Mouse (Mus musculus): ENCODE data around the gene Dennd6a. TPM values are rescaled to one million over a fixed set of nuclear protein-coding genes. Genes with fewer than 3 reads are reported as not detected.
"Not testable (repeated sequence)": the region's sequence is repeated elsewhere in the genome, so short reads cannot be mapped to it uniquely, and the experiment has no call there.

The Dennd6a gene
- polyA plus RNA-seq, 1 experiment from 2014 or later = 9.9 TPM

DNA sequence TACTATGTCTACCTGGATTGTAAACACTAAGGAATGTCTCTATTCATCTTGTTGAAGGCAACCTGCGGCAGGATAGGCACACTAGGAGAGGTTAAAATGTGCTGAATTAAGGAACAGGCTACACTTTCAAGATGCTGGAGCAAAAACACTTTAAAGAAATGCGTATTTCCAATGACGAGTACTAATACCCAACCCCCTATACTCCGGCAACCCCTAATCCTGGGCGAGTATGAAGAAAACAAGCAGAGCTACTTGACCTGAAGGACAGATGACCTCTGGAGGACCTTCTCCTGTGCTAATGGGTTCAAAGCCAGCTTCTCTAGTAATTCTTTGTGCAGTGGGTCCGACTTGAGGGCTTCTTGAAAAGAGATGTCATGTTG lies 94.3 kb downstream of the Dennd6a start:
- H3K27me3 ChIP-seq (ENCODE audit: insufficient read depth, low read length) = no peaks in the 10 kb centered on the region
- 11% methylated on average over 6 of the region's 6 CpGs for WGBS (ENCODE audit: insufficient replicate concordance)
- H3K9me3 ChIP-seq (ENCODE audit: low read length) = no peaks in the 10 kb centered on the region
- H3K4me1 ChIP-seq (ENCODE audit: insufficient read depth) = peaks cover 15% of the 10 kb centered on the region
- H3K27ac ChIP-seq (ENCODE audit: low read depth) = peak overlapping the region; percentile 95
- H3K4me3 ChIP-seq (ENCODE audit: low read depth, low read length) = peak overlapping the region; percentile 79
- ATAC-seq (no peak), DNase-seq (no peak)
- H3K36me3 ChIP-seq (replicated peaks; ENCODE audit: insufficient read depth, low read length) = peaks cover 20% of the 10 kb centered on the region
- peak overlapping the region; percentile 75 for H3K9ac ChIP-seq (replicated peaks)
- peak overlapping the region; percentile 91 for H3K4me2 ChIP-seq (ENCODE audit: low read depth, low read length)
- TF ChIP-seq EP300 (IDR thresholded peaks at IDR 0.05; ENCODE audit: low read depth) = no peak
- no peak for TF ChIP-seq CTCF (IDR thresholded peaks at IDR 0.05; ENCODE audit: low read depth)

DNA sequence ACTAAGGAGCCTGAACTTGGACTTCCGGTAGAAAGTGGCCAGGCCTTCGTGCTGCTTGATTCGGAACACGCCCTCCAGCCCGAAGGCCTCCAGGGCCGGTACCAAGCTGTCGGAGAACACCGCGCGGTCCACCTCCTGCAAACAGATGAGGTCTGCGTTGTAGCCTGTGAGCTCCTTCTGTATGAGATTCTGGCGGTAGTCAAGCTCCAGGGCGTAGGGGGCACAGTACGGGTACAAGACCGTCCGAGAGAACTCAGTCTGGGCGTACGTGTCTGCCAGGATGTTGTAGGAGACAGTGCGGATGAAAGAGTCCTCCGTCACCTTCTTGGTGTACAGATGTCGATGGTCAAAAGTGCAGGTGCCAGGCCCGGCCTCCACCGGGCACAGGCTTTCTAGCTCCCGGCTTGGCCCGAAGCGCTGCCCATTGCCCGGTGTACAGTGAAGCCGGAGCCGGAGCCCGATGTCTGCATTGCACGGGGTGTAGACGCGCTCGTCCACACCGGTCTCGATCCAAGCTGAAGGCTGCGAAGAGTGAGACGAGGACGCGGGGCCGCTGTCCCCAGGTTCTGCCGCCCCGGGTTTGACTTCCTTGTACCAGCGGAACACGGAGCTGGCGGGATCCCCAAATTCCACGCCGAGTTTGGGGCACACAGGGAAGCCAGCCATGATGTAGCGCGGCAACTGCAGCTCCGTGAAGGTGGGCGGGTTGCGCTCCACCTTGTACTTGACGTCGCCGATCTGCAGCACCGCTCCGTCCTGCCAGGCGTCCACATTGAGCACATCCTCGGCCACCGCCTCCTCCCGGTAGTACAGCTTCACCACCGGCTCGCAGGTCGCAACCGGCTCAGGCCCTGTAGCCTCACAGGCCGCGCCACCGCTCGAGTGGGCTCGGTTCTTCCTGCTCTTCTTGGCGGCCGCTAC lies 95.0 kb downstream of the Dennd6a start:
- 1% methylated on average over 73 of the region's 73 CpGs for WGBS (ENCODE audit: insufficient replicate concordance)

DNA sequence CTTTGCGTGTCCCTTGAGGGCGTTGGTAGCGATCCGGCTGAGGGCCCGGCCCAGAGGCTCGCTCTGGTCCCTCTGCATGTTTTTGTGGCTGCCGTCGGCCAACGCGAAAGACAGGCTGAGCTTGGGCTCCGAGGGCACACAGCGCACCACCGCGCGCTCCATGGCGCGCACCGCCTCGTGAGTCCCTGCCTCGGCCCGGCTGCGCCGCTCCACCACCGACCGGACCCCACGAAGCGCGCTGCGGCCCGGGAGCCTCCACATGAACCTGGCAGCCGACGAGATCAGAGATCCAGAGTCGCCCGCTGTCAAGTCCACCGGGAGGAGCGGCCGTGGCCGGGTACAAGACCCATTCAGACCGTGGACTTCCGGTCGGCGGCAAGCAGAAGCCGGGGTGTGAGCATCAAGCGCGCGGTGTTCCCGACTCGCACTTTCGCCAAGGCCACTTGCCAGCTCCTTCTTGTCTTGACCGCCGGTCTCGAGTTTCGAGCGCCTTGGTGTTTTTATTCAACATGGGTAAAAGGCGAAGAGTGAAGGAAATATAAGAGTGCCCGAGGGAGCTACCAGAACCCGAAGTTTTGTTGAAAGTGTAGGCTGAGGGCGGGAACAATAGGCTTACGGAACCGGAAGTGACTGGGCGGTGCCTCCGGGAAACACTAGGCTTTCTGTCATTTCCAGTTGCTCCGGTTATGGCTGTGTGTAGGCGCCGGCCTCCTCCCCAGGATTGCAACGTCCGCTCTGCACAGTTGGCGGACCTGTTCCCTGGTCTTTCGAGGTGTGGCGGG lies 95.8 kb downstream of the Dennd6a start, which contains the start of gene Pde12:
Gene Pde12, minus strand, starts transcription at position 592 of the 782 bp plus-strand sequence.
- no peaks in the 10 kb centered on the region for H3K27me3 ChIP-seq (ENCODE audit: insufficient read depth, low read length)
- WGBS (ENCODE audit: insufficient replicate concordance) = under 1% methylated on average over 70 of the region's 70 CpGs
- peak within 1 kb of the TSS; percentile 91 for H3K4me2 ChIP-seq (ENCODE audit: low read depth, low read length)
- H3K9ac ChIP-seq (replicated peaks) = peak within 1 kb of the TSS; percentile 75
- ATAC-seq = peak; percentile 89
- peak within 1 kb of the TSS; percentile 95 for H3K27ac ChIP-seq (ENCODE audit: low read depth)
- H3K4me1 ChIP-seq (ENCODE audit: insufficient read depth) = peaks cover 15% of the 10 kb centered on the region
- H3K9me3 ChIP-seq (ENCODE audit: low read length) = no peaks in the 10 kb centered on the region
- peak; percentile 89 for DNase-seq
- peaks cover 16% of the 10 kb centered on the region for H3K36me3 ChIP-seq (replicated peaks; ENCODE audit: insufficient read depth, low read length)
- peak within 1 kb of the TSS; percentile 79 for H3K4me3 ChIP-seq (ENCODE audit: low read depth, low read length)
- TF ChIP-seq EP300 (IDR thresholded peaks at IDR 0.05; ENCODE audit: low read depth) (peak; percentile 75), CTCF (IDR thresholded peaks at IDR 0.05; ENCODE audit: low read depth) (no peak)

More for the DNA sequence above, 95.0 kb downstream of the Dennd6a start:
- Histone ChIP-seq H3K4me2 (ENCODE audit: low read depth, low read length) (peak overlapping the region; percentile 91), H3K36me3 (replicated peaks; ENCODE audit: insufficient read depth, low read length) (peaks cover 20% of the 10 kb centered on the region), H3K27ac (ENCODE audit: low read depth) (peak overlapping the region; percentile 95), H3K4me3 (ENCODE audit: low read depth, low read length) (peak overlapping the region; percentile 79), H3K27me3 (ENCODE audit: insufficient read depth, low read length) (no peaks in the 10 kb centered on the region), H3K4me1 (ENCODE audit: insufficient read depth) (peaks cover 15% of the 10 kb centered on the region), H3K9me3 (ENCODE audit: low read length) (no peaks in the 10 kb centered on the region), H3K9ac (replicated peaks) (peak overlapping the region; percentile 75)
- no peak for TF ChIP-seq EP300 (IDR thresholded peaks at IDR 0.05; ENCODE audit: low read depth)
- peak; percentile 24; the same call in 1 of the 2 replicates for TF ChIP-seq CTCF (IDR thresholded peaks at IDR 0.05; ENCODE audit: low read depth)
- DNase-seq (peak; percentile 67), ATAC-seq (peak; percentile 47)

DNA sequence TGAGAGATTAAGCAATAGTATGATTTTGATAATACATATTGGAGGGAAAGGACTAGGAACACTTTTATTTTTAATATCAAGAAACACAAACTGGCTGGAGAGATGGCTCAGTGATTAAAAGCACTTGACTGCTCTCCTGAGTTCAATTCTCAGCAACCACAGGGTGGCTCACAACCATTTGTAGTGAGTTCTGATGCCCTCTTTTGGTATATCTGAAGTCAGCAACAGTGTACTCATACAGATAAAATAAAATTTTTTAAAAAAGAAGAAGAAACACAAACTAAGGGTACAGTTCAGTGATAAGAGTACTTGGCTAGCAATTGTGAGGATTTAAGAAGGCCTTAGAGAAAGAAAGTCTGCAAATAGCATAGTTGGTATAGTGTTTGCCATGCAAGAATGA lies 97.3 kb downstream of the Dennd6a start:
- no peaks in the 10 kb centered on the region for H3K27me3 ChIP-seq (ENCODE audit: insufficient read depth, low read length)
- H3K4me2 ChIP-seq (ENCODE audit: low read depth, low read length) = peak overlapping the region; percentile 91; the same call in 1 of the 2 replicates
- no peak overlapping the region for H3K27ac ChIP-seq (ENCODE audit: low read depth)
- no peak overlapping the region for H3K4me3 ChIP-seq (ENCODE audit: low read depth, low read length)
- H3K9ac ChIP-seq (replicated peaks) = no peak overlapping the region
- H3K36me3 ChIP-seq (replicated peaks; ENCODE audit: insufficient read depth, low read length) = peaks cover 4% of the 10 kb centered on the region; the same call in 1 of the 2 replicates
- peaks cover 24% of the 10 kb centered on the region for H3K4me1 ChIP-seq (ENCODE audit: insufficient read depth)
- no peak for ATAC-seq
- no peak for DNase-seq
- no peak for TF ChIP-seq EP300 (IDR thresholded peaks at IDR 0.05; ENCODE audit: low read depth)
- TF ChIP-seq CTCF (IDR thresholded peaks at IDR 0.05; ENCODE audit: low read depth) = peak; percentile 15; the same call in 1 of the 2 replicates
- H3K9me3 ChIP-seq (ENCODE audit: low read length) = no peaks in the 10 kb centered on the region

DNA sequence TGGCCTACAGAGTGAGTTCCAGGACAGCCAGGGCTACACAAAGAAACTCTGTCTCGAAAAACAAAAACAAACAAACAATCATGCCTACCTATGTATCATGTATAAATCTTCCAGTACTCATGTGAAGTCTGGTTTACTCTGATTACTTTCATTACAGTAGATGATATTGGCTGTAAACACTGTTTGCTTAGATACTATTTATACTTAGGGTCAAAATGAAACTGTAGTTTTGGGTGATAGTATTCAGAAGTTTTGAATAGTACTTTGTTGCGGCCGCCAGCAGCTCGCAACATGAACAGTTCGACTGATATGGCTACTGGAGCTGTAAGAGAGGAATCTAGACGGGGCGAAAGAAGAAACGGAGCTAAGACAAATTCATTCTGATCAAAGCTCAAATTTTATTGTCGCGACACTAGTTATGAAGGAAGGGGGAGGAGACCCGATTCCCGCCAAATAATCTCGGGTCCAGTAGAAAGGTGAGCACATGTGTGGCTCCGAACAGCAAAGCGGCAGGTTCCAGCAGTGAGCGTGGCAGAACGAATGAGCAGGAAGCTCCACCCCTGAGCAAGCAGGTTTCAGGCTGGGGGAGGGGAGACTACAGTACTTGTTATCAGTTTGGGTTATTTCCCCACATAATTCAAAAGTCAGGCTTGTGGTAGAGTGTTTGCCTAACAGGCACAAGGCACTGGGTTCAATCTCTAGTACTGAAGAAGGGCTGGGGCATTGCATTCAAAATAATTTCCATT lies 98.4 kb downstream of the Dennd6a start:
- DNase-seq; H3K9ac ChIP-seq (replicated peaks); H3K9me3 ChIP-seq (ENCODE audit: low read length); H3K27me3 ChIP-seq (ENCODE audit: insufficient read depth, low read length); ATAC-seq; H3K36me3 ChIP-seq (replicated peaks; ENCODE audit: insufficient read depth, low read length); H3K27ac ChIP-seq (ENCODE audit: low read depth): not testable (repeated sequence)
- H3K4me3 ChIP-seq (ENCODE audit: low read depth, low read length) = peak overlapping the region; percentile 14; the same call in 1 of the 2 replicates
- H3K4me2 ChIP-seq (ENCODE audit: low read depth, low read length) = peak overlapping the region; percentile 51
- H3K4me1 ChIP-seq (ENCODE audit: insufficient read depth) = peaks cover 22% of the 10 kb centered on the region
- WGBS (ENCODE audit: insufficient replicate concordance) = 45% methylated on average over 17 of the region's 17 CpGs

DNA sequence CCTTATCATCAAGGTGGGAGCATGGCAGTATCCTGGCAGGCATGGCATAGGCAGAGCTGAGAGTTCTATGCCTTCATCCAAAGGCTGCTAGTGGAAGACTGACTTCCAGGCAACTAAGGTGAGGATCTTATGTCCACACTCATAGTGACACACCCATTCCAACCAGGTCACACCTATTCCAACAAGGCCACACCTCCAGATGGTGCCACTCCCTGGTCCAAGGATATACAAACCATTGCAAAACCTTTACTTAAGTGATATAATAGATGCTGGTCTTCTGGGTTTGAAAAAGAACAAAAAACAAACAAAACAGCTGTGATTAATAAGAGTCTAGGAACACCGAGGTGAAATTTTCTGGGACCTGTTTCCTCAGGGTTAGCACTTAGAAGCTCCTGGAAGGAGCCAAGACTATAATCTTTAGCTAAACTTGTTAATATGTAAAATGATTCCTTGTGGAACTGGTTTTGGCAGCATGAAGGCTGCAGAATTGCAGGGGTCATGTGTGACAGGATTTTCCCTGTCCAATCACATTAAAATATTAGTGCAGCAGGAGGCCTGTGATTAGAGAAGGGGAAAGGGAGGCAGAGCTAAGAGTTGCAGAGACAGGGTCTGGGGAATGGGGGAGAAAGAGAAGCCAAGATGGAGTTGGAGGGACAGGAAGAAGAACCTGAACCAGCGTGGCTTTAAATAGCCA lies 101.0 kb downstream of the Dennd6a start:
- peaks cover 16% of the 10 kb centered on the region for H3K4me1 ChIP-seq (ENCODE audit: insufficient read depth)
- ATAC-seq; DNase-seq; H3K9me3 ChIP-seq (ENCODE audit: low read length); H3K4me2 ChIP-seq (ENCODE audit: low read depth, low read length); H3K27me3 ChIP-seq (ENCODE audit: insufficient read depth, low read length); H3K9ac ChIP-seq (replicated peaks); H3K27ac ChIP-seq (ENCODE audit: low read depth); H3K4me3 ChIP-seq (ENCODE audit: low read depth, low read length); H3K36me3 ChIP-seq (replicated peaks; ENCODE audit: insufficient read depth, low read length): not testable (repeated sequence)
- 88% methylated on average over 2 of the region's 2 CpGs for WGBS (ENCODE audit: insufficient replicate concordance)
